Mouse (Mus musculus) spleen, postnatal 10 days (tissue): ENCODE results near the gene Gm20388.

Source experiments
- DNase-seq, 2 experiments: peaks; one replicate each; pipeline ENCODE4 v3.0.0; 2021 to 2022; ENCODE audit warnings: low spot score in 2 of 2

Gene Gm20388

DNA sequence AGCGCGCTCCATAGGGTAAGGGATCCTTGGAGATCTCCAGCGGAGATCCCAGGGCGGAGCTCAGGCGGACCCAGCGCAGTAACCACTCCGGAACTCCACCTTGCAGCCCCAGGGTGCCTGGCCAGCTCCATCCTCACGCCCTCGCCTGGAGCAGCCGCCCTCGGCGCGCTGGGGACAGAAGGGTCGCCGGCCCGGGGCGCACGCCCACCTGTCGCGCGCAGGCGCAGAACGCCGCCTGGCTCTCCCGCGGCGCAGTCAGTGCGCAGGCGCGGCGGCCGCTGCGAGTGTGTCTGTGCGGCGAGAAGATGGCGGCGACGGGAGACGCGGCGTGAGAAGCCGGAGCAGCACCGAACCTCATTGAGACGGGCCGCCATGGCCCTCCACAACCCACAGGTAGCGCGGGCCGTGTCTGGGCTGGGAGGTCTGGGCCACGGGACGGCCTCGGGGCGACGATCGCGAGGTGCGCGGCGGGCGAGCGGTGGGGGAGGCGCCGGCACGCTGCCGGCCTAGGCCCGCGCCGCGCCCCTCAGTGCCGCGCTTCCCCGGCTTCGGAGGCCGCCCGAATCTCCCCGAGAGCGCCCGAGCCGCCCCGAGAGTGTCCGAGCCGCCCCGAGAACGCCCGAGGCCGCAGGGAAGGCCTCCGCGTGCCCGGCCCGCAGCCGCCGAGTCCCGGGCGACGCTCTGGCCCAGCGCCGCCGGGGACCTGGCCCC lies at the start of gene Gm20388:
Gene Gm20388 (plus strand): TSS at position 295 of the 711 bp plus-strand sequence.
- DNase-seq = peak; percentile 93 to 95

DNA sequence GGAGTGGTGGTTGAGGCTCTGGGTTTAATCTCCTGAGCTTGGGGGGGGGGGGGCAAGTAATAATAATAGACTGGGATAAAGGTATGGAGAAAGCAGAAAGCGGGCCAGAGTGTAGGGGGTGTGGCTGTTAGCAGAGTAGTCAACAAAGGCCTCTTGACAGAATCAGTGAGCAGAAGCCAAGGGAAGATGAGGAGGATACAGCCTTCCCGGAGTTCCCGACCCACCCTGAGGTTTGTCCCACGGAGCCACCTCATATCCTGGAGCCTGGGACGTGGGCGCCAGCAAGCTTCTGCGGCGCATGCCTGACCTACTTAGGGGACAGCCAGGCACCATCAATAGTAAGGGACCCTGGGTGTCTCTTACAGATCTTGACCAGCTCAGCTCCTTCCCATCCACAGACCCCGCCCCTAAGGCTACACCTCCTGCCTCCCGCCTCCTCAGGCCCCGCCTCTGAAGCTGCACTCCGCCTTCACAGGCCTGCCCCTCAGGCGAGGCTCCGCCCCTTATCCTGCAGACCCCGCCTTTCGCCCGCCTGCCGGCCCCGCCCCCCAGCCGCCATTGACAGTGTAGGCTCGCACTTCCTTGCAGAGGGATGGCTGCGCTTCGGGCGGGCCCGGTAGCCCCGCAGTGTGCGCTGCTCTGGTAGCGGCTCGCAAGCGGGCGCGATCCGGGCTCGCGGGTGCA lies 48.8 kb upstream of the Gm20388 start, which contains the start of gene Klhl36:
Gene Klhl36 (plus strand): TSS at position 561 of the 684 bp plus-strand sequence.
- peak; percentile 96 to 98 for DNase-seq

DNA sequence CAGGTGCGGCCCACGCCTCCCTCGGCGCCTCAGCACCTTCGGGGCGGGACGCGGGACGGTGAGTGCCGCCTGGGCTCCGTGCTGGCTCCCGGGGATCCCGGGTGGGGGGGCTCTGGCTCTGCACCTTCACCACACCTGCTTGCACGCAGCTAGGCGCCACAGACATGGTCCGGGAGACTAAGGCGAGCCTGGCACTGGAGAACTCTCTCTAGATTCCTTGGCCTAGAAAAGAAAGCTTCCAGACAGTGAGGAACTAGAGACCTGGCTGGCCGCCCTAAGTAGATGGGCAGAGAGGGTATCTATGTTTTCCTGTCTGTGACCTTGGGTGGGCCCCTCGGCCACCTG lies 48.3 kb upstream of the Gm20388 start:
- no peak for DNase-seq

- no peak for DNase-seq
These were observed 47.9 kb upstream of the Gm20388 start for GRCm38 (mm10) chr8:119862749-119863148.

DNA sequence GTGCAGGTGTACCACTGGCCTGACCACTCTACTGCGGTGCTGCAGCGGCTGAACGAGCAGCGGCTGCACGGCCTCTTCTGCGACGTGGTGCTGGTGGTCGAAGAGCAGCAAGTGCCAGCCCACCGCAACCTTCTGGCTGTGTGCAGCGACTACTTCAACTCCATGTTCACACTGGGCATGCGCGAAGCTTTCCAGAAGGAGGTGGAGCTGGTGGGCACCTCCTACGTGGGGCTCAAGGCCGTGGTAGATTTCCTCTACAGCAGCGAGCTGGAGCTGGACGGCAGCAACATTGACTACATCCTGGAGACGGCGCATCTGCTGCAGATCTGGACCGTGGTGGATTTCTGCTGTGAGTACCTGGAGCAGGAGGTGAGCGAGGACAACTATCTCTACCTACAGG lies 41.0 kb upstream of the Gm20388 start:
- DNase-seq = no peak

DNA sequence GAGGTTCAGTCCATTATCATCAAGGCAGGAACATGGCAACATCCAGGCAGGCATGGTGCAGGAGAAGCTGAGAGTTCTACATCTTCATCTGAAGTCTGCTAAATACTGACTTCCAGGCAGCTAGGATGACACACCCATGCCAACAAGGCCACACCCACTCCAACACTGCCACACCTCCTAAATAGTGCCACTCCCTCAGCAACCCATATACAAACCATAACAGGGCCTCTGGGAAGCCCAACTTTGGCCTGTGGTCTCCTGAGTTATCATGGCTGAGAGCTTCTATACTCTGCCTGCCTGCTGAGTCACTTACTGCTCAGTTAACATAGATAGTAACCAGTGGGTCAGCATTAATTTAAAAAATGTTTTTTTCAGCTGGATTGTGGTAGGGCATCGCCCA lies 37.5 kb upstream of the Gm20388 start:
- DNase-seq = no peak

DNA sequence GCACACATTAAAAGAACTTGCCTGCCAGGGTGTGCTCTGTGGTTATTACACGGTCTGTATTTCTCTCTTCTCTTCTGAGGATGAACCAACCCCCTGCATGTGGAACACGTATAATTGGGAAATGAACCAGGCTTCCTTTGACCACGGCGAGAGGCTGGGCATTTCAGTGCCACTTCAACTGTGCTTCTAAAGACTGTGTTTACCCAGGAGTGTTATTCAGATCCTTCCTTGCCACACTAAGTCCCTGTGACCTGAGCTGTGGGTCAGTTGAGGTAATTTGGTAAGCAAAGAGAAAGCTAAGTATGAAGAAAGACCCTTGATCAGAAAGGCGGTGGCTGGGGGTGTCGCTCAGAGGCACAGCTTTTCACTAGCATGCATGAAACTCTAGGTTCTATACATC lies 29.3 kb upstream of the Gm20388 start:
- no peak for DNase-seq

DNA sequence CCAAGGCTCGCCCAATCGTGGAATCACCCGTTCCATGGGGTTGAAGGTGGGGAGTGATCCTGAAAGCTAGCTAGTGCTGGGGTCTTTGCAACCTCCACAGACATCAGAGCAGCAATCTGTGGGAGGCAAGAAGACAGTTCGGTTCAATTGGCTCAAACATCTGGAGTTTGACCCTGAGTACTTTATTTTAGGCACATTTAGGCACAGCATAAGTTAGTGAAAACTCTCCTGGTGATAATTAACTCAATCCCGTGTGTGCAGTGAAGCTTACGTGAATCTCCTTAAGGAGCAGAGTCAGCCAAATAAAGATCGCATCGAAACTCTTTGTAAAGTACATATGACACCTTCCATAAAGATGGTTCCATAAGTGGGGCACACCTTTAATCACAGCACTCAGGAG lies 28.7 kb upstream of the Gm20388 start:
- no peak for DNase-seq

DNA sequence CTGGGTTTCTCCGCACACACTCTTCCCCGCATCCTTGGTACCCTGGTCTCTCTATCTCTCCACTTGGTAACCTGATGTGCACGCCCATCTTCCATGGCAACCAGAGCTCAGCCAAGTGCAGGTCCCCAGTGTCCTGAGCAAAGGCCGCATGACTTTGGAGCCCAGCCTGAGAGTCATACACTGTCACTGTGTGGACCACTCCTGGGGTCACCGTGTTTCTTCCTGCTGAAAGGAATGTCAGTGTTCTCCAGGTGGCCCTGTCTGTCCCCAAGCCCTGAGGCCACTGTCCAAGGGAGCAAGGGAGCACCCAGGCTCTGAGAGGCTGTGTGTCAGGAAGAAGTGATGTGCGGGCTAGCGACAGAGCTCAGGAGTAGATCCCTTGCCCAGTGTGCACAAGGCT lies 27.4 kb upstream of the Gm20388 start:
- DNase-seq = no peak

GRCm38 (mm10) chr8:119885612-119886011 lies 25.0 kb upstream of the Gm20388 start:
- DNase-seq = no peak

- DNase-seq = peak; percentile 56 to 66
These were observed 23.5 kb upstream of the Gm20388 start for GRCm38 (mm10) chr8:119887130-119887529.

DNA sequence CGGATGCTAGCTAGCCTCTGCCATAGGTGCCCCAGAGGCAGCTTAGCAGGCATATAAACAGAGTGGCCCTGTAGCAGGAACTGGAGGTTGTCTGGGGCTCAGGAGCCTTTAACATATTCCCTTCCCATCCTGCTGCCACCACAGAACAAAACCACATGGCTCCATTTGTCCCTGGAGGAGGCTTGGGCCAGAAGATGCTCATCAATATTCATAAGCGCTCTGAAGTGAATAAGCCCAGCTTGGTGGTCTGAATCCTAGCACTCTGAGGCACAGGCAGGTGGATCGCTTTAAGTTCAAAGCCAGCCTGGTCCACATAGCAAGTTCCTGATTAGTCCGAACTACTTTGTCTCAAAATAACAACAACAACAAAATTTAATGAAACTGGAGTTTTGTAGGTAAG lies 22.6 kb upstream of the Gm20388 start:
- no peak for DNase-seq

GRCm38 (mm10) chr8:119897069-119897468 lies 13.6 kb upstream of the Gm20388 start:
- DNase-seq = no peak

DNA sequence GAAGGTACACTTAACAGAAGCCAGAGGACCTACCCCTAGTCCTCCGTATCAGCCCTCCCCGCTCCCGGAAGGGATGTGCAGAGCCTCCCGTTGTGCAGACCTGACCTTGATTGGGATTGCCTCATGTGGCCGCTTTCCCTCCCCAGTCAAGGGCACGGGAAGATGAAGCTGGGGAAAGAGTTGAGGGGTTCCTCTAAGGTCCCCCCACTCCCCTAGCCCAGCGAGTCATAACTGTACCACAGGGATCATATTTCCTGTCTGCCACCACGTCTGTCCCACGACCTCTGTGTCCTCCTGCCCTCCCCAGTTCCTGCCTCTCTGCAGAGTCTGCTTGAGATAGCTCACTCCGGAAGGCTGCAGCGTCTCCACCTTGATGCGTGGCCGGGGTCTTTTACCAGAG lies 12.7 kb upstream of the Gm20388 start:
- peak in 1 of 2 experiments; percentile 31 for DNase-seq

DNA sequence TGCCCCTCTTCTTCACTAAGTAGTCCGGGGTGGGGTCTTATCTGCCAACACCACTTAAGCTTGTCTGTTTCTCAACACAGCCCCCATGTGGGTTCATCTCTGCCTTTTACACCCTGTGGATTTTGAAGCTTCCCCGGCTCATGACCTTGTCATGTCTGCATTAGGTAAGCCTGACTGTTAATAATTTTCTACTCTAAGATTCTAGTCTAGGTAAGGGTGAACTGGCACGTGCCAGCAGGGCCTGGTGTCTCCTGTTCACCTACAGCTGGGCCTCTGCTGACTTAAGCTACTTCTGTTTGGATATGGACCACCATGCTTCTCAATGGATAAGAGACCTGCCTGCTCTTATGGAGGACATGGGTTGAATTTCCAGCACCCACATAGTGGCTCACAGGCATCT lies 9.3 kb upstream of the Gm20388 start:
- no peak for DNase-seq

GRCm38 (mm10) chr8:119901952-119902351 lies 8.7 kb upstream of the Gm20388 start:
- no peak for DNase-seq

- DNase-seq = no peak
These were observed 6.2 kb upstream of the Gm20388 start for GRCm38 (mm10) chr8:119904323-119904911.

DNA sequence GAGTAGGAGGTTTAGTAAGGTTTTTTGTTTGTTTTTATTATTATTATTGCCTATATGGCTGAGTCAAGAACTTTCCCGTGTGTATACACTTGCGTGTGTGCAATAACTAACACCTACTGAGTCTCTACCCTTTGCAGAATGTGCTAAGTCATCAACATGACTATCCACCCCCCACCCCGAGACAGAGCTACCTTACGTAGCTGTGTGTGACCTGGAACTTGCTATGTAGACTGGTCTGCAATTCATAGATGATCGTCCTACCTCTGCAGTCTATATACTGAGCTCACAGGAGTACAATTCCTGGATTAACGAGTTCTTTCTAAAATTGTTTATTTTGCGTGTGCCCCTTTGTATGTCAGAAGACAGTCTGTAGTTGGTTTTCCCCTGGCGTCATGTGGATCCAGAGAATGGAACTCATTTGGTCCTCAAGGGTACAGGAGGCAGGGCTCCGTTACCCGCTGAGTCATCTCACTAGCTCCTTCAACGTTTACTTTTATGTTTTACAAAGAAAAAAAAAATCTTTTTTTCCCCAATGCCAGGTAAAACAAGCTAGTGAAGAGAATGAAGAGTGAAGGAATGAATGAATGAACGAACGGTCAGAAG lies 596 bp upstream of the Gm20388 start, which contains the start of gene Usp10:
Gene Usp10 (plus strand): TSS at position 417 of the 603 bp plus-strand sequence.
- DNase-seq = peak in 1 of 2 experiments; percentile 39

DNA sequence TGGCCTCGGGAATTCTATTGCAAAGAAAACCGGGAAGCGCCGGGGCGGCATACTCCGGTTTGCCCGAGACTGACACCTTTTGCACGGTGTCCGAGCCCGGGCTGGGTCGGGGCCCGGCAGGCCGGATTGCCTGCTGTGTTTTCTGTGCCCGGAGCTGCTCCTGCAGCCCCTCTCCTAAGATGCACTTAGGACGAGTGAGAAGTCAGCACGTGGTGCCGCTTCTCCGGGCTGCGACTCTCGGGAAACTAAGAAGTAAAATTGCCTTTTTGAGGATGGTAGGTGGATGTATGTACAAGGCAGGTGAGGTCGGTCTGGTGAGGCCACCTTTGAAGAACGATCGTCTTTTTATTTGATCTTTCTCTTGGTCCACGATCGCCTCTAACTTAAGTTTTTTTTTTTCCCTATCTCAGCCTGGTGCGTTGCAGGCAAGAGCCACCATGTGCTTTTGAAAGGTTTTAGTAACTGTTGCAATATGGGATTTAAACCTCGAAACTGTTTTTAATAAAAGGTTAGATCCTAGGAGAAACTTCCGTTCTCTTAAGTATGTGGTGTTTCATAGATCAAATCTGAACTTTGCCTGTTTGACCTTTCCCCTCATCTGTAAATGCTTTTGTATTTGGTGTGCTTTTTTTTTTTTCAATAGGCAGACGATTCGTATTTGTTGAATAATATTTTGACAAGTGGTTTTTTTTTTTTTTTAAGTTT lies 769 bp downstream of the Gm20388 start:
- DNase-seq = no peak

GRCm38 (mm10) chr8:119912643-119913042 lies 2.0 kb downstream of the Gm20388 start:
- DNase-seq = no peak

- DNase-seq = no peak
These were observed 2.5 kb downstream of the Gm20388 start for GRCm38 (mm10) chr8:119913181-119913580.

- DNase-seq = no peak
These were observed 3.5 kb downstream of the Gm20388 start for GRCm38 (mm10) chr8:119914161-119914560.
